Mouse (Mus musculus) CD4-positive, CD25-positive, alpha-beta regulatory T cell, adult 4 months (primary cell): Measurements from ENCODE around the gene Pde4dip. TPM values are rescaled to one million over a fixed set of nuclear protein-coding genes. Genes with fewer than 3 reads are reported as not detected.

Experiments
- ATAC-seq: one replicate; pipeline ENCODE4 v1.8.0; 2017
- polyA plus RNA-seq, 2 experiments: library from polyadenylated mRNA; unstranded; fragments of 100-300 nt; shearing (Covaris generic); gene quantifications; one replicate each; pipeline ENCODE4 v1.2.1; 2017

The Pde4dip gene
- polyA plus RNA-seq, 2 experiments from 2014 or later: 7.5 to 10.3 TPM

DNA sequence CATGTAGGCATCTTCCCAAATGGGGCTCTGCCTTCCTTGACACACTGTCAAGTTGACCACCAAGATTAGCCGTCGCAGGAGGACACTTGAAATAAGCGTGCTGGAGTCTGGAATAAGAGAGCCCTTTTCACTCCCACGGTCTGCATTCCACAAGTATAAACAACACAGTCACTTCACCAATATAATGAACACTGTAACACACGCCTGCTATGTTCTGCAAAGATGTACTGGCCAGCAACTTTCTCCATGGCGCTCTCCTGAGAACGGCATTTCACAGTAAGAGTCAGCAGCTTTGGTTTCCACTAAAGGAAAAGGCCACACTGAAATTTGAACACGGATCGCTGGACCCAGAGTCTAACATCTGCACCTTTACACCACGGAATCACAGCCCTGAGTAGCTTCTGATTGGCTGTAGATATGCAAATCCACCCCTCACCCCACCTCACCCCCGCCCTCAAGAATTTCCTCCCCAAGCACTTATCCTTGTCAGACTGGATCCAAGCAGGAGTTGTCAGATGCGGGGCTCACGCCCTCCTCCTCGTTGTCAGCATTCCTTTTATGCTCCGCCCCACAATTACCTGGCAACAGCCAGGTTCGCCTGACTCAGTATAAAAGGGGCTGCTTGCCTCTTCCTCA lies 204.8 kb downstream of the Pde4dip start:
- no peak for ATAC-seq

DNA sequence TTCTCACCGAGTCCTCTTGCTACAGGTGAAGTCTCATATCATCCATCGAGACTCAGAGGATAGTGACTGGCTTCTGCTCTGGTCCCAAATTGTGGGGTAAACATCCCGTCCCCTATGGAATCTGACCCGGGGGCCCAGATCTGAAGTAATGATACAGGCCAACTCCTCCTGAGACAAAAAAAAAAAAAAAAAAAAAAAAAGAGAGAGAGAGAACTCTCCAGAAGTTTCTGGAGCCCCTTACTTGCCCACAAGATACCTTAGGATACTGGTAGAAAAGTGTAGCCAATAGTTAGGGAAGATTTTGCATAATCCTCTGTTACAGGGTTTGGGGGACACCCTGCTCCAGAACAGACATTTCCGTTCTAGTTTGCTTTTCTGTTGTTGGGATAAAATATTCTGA lies 205.9 kb downstream of the Pde4dip start:
- ATAC-seq: no peak

DNA sequence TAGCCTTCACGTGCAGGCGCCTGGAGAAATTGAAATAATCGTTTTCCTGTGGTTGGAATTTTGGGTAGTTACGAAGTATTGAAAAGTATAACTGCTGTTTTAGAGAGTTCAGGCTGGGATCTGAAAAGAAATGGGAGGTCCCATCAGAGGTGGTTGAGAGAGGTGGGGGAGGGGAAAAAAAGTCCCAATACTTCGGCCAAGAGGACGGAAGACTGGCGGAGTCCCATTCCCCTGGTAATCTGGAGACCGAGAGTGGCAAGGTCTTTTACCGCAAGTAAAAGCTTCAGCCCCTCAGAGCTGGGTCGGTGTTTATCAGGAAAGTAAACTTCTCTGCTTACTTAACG lies 206.4 kb downstream of the Pde4dip start:
- no peak for ATAC-seq

DNA sequence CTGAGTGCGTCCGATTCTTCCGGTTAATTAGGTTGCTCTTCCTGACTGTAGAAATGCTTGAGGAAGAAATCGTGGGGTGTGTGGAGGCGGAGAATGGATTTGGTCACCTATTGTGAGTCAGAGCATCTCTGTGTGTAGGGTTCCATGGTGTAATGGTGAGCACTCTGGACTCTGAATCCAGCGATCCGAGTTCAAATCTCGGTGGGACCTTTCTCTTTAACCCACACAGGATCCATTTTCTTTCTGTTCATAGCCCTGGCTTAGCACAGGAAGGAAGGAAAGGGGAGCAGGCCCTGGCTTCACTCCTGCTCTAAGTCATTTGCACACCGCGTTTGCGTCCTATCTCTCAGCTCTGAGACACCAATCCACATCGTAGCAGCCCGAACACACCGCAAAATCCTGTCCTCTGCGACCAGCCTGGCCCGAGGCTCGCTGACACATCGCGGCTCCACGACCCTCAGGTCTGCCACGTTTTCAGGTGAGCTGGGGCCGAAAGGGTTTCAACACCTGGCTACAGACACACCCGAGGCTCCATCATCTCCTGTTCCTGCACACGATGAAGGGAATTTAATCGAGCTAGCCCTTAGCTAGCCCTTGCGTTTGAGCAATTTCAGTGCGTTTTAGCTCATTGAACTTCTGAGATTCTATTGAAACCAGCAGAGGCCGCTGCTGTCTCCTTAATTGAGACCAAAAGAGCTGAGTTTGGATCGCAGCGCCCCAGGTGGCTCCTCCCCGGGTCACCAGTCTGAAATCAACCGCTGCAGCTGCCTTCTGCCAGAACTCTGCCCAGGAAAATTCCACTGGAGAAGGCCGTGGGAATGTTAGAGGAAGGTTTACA lies 207.0 kb downstream of the Pde4dip start:
- ATAC-seq: peak; percentile 76

DNA sequence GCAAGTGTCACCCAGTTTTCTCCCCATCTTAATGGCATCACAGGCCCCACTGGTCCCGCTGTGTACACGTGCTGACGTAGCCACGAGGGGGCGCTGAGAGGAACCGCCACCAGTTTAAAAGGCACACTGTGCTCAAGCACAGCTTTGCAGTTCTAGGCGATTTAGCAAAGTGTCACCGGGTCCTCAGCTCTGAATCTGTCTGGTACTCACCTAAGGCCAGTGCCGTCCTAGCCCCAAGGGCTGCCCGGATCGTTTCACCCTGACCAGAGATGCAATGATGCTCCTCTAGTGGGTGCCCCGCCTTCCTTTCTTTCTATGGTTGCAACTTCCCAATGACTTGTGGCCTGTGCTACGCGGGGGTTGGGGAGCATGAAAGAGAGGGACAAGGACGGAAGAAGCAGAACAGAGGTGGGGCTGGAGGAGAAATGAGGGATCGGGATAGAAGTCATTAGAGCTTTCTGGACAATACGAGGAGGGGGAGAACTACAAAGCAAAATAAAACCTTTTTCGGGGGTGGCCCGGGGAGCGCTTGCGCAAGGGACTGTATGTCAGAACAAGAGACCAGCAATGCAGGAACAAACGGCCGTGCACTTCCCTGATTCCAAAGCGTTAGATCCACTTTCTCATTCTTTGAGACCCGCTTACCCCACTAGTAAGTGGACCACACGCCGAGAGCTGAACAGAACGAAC lies 207.7 kb downstream of the Pde4dip start:
- peak; percentile 85 for ATAC-seq

DNA sequence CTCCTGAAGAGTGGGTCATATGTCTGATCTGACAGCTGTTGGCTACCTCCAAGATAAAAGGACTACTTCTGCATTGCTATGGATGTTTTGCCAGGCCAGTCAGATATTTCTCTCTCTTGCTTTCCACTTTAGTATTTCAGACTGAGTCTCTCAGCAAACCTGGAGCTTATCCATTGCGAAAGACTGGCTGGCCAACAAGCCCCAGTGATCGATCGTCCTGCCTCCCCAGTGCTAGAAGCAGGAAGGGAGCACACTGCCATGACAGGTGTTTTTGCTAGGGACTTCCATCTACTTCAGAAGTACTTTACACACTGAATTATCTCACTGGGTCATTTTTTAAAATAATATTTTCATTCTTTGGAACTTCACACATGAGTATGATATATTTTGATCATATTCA lies 210.1 kb downstream of the Pde4dip start:
- ATAC-seq: no peak

DNA sequence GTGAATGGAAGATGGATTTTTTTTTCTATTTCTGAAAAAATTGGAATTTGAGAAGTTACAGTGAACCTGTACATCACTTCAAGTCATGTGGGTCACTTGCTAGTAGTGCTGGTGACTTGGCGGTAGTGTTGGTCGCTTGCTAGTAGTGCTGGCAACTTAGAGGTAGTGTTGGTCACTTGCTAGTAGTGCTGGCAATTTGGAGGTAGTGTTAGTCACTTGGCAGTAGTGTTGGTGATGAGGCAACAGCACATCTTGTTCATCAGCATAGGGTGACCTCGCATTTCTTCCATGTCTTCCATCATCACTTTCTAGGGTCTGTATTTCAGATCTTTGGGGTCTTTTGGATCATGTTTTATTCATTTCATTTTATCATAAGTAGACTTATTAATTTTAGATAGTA lies 212.4 kb downstream of the Pde4dip start:
- no peak for ATAC-seq

DNA sequence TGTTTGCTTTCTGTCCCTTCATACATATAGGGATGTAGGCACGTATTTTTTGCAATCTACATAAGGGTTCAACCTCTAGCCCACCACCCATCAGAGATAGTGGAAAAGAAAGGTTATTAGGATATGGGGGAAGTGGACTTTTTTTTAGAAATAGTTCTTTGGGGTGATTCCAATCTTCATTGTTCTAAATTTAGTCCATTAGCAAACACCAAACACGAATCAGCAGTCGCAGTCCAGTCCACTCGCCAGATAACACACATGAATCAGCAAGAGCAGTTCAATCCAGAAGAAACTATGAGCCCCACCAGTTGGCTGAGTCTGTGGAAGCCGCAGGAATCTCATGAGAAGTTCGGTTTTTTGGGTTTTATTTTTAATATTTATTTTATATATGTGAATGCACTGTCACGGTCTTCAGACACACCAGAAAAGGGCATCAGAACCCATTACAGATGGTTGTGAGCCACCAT lies 213.8 kb downstream of the Pde4dip start, which contains the start of gene Gm17651:
Gene Gm17651 (minus strand): TSS at position 51 of the 467 bp plus-strand sequence.
- ATAC-seq: no peak

DNA sequence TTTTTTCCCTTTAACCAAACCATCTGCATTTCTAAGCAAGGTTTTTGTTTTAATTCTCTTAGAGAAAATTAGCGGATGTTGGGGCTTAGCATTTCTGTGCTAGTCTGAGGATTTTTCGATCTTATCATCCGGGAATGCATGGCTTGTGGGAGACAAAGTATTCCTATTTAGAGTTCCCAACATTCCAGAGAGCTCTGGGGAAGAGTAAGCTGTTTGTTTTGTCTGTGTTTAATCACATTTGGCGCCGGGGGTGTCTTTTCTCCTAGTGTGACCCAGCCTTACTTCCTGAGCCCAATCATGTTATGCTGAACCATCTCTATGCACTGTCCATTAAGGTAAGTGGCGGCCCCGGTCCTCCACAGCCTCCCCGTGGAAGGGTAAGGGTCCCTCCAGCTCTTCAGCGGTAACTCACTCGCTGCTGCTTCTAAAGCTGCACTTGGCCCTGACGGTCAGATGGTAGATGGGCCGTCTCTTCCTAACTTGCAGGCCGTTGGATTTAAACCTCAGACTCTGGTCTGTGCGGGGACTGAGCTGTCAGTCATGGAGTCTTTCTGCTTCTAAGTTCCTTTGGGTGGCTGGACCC lies 221.3 kb downstream of the Pde4dip start:
- ATAC-seq: no peak

DNA sequence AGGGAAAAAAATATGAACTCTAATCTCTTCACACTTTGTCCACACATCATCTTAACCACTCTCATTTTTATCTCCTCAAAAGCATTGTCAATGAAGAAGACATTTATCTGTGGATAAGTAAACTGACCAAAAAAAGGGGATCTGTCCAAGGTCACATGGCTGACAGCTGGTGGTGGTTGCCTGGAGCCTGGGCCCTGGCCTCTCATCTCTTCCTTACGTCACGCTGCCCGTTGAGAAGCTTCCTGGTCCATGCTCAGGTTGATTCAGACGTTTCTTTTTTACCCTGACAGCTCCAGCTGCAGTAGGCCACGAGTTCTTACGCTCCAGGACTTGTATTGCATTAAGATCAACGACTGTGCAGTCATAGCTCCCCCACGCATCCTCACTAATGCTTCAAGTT lies 222.4 kb downstream of the Pde4dip start:
- ATAC-seq: no peak

DNA sequence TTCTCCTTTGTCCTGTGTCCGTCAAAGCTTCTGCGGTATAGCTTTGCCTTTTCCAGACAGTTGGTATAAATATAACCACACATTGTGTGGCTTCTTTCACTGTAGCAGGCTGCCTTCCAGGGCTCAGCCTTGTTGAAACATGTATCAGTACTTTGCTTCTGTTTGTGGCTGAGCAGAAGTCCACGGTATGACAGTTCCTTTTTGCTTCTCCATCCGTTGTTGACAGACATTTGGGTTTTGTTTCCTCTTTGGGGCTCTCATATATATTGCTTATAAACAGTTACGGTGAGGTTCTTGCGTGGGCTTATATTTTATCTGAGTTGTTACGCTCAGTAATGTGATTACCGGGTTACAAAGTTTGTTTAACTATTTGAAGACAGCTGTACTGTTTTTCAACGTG lies 223.0 kb downstream of the Pde4dip start:
- ATAC-seq: no peak

DNA sequence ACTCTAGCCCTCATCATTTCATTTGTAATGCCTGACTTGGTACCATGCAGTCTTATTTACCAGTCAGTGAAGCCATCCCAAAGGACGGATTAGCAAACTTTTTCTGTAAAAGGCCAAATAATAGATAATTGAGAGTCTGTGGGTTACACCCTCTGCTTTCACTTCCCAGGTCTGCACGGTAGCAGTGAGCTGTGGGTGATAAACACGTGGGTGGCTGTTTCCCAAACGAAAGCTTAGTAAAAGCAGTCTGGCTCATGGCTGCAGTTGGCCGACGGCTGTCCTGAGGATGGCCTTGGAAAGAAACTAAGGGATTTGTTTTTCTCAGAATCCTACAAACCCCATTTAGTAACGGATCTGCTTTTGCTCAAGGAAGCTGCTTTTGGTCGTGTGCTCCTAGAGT lies 227.3 kb downstream of the Pde4dip start:
- ATAC-seq: no peak

DNA sequence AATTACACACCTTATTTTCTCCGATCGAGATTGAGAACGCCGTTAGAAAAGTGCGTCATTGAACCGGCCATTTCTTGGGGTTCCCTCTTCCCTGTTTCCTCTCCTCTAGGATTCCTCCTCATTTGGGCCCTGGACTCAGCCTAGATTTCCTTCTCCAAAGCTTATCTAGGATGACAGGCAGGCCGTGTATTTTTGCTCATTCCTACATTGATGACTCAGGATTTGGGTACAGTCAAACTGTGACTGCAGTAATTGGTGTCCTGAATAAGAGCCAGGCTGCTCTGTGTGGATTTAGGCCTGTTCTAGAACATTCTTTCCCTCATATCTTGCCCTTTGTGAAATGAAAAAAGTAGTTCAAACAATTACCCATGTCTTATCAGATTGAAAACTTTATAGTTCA lies 228.8 kb downstream of the Pde4dip start:
- ATAC-seq: no peak

DNA sequence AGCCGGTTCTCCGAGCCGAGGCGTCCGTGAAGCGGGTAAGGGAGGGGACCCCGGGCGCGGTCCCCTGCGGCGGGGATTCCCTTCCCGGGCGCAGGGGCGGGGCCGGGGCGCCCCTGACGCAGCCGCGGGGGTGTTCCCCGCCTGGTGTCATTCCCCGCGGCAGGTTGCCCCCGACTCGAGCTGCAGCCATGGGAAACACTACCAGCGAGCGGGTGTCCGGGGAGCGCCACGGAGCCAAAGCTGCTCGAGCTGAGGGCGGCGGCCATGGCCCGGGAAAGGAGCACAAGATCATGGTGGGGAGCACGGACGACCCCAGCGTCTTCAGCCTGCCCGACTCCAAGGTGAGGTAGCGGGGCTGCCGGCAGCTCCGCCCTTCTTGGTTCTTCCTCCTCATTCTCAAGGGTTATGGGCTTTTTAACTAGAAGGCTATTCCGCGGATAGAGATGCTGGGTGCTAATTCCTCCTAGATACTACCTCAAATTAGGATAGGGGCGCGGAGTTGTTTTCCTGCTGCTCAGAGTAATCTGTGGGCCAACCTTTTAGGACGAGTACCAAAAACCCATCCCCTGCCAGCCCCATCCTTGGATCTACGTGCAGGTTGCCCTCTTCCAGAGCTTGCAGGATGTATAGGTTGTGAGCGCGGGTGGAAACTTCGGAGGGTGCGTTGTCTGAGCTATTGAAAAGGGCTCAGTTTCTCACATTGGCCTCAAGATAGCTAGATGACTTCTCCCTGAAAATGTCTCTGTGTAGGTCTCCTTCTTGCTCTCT lies 229.9 kb downstream of the Pde4dip start:
- ATAC-seq: peak; percentile 66

DNA sequence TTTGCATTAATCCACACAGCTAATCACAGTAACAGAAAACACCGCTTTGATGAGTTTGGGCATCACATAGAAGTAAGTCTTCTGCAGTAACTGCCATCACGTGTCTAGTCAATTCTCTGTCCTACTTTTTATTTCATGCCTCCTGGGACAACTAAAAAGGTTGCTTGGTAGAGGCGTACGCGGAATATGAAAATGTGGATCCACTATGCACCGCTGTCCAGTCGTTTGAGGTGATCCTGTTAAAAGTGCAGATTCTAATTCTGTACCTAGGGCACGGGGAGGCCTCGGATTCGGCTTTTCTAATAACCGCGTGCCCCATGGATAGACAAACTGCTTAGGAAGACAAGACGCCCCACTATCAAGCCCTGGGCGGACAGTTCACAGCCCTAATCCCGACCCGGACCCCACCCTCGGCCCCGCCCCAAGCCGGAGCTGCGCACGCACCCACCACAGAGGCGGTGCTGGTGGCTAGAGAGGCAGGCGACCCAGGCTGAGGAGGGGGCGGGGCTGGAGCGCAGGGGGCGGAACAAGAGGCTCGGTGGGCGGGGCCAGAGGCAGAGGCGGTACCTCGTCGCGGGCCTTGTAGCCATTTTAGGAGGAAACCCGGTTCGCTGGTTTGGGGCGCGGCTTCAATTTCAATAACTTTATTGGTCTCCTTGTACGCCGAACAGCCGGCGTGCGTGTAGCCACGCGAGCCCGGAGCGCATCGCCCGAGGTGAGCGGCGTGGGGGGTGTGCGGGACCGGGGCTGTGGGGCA lies 230.7 kb downstream of the Pde4dip start, which contains the start of gene Prkab2:
Gene Prkab2 (plus strand): TSS at position 539 of the 757 bp plus-strand sequence.
- ATAC-seq: peak; percentile 91

DNA sequence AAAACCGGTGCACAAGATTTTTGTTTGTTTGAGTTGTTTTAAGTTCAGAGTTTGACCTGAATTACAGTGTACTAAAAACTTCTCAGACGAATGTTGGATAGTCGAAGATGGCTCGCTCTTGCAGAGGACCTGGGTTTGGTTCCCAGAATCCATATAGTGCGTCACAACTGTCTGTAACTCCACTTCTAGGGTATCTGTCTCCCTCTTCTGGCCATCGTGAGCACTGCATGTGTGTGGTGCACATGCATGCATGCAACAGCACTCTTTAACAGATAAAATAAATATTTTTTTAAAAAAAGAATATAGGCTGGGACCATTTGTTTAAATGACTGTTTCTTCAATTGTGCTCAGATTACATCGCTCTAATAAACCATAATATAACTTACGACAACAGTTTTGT lies 233.6 kb downstream of the Pde4dip start:
- no peak for ATAC-seq

DNA sequence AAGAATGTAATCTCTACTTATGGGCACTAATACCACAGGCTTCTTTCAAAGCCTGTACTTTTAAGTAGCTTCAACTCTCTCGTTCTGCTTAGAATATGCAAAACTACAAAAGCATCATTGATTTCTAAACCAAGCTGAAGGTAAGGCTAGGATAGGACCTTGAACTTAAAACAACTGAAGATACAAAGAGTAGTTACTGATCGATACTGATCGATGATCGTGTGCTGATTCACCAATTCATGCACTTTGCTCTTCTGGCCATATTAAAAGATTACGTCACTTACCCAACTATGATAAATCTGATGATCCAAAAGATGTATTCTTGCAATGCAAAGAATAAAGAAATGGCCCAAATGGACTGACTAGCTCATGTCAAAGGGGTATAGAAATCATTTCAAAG lies 234.7 kb downstream of the Pde4dip start:
- ATAC-seq: no peak

DNA sequence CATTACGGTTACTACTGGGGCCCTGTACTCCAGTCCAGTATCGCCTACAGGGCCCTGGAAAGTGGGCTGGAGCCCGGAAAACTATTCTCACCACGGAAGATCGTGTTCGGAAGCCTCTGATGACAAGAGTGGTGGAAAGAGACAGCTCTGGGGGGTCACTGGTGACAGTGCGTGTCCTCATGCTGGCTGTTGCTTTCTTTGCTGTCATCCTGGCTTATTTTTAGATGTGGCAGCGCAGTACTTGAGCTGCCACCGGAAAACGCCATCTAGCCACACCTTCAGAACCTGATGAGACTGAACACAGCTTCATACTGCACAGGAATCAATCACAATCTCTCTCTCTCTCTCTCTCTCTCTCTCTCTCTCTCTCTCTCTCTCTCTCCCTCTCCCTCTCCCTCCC lies 236.9 kb downstream of the Pde4dip start:
- ATAC-seq: no peak

DNA sequence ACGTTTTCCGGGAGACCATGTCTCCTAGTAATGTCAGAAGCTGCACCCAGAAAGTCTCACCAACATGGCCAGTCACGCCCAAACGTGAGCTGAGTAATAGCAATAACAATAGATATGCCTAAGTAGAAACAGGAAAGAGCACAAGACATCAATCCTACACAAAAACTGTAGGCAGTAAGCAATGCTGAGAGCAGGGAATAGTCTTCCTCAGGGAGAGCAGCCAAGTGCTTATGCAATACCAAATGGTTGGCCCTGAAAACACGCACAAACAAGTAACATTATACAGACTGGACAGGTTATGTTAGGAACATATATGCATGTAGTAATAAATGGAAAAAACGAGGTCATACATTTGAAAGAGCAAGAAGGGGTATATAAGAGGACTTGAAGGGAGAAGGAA lies 239.0 kb downstream of the Pde4dip start:
- ATAC-seq: no peak

DNA sequence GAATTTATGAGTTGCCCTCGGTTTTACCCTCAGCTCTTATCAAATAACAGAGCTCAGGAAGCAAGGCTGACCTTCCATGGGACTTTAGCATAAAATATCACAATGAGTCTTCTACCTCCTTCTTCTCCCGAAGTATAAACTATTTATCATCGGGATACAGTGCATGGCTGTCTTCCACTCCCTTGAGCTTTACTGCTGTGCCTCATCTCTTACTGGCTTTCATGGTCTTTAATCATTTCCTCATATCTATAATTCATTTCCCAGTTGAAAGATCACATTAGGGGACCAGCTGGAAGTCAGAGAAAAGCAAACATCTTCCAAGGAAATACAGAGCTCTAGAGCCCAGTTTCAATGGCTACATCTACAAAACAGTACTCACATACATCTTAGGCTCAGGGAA lies 239.5 kb downstream of the Pde4dip start:
- no peak for ATAC-seq

DNA sequence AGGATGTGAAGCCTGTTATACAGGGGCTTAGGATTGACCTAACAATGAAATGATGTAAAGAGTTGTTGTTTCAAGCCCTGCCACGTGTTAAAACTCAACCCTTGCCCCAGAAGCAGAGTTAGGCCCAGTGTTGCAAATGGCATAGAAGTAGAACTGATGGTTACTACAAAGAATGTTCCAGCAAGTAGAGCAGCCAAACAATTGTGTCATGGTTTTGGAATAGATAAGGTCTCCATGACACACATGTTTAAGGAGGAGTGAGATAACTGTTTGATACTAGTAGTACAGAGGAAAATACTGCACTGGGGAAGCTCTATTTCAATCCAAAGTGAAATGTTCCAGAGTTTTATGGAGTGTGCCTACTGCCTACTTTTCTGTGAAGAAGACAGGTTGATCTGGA lies 240.0 kb downstream of the Pde4dip start:
- no peak for ATAC-seq

DNA sequence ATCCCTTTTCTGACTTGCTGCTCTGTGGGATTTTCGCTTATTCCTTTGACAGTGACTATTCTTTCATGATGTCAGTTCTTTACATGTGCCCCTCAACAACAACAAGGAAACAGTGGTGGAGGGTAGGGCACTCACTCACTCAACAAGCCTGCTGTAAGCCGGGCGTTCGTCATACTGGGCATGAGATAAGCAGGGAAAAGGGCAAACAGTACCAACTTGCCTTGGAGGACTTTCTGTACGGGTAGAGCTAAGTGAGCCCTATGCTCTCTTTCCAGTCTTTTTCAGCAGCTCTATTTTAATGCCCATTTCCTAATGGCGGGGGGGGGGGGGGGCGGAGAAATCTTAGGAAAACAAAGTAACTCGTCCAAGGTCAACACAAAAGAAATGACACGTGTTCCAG lies 246.5 kb downstream of the Pde4dip start:
- ATAC-seq: no peak
